Mouse (Mus musculus): ENCODE results near the gene Proz. TPM values are rescaled to one million over a fixed set of nuclear protein-coding genes. Genes with fewer than 3 reads are reported as not detected.

Gene Proz
- polyA plus RNA-seq, 1 experiment from 2014 or later: 0.29 TPM

GRCm38 (mm10) chr8:13120882-13121665, 60.4 kb downstream of the Proz start:
- 80% methylated on average over 7 of the region's 7 CpGs for WGBS

GRCm38 (mm10) chr8:13122887-13123421, 62.2 kb downstream of the Proz start:
- Histone ChIP-seq H3K9me3 (ENCODE audit: low read depth, low read length) (no peaks in the 10 kb centered on the region), H3K27me3 (ENCODE audit: insufficient read depth, low read length) (no peaks in the 10 kb centered on the region), H3K4me3 (ENCODE audit: low read depth, low read length) (no peak overlapping the region), H3K36me3 (ENCODE audit: insufficient read depth) (peaks cover 76% of the 10 kb centered on the region), H3K4me1 (ENCODE audit: insufficient read depth) (no peaks in the 10 kb centered on the region), H3K27ac (ENCODE audit: low read depth) (no peak overlapping the region), H3K9ac (no peak overlapping the region), H3K4me2 (no peak overlapping the region)
- ATAC-seq (ENCODE audit: insufficient read depth) (no peak), DNase-seq (no peak)
- 89% methylated on average over 7 of the region's 7 CpGs for WGBS
- TF ChIP-seq CTCF (IDR thresholded peaks at IDR 0.05; ENCODE audit: low read depth): no peak

More at GRCm38 (mm10) chr8:13120882-13121665, 60.4 kb downstream of the Proz start:
- no peak for ATAC-seq (ENCODE audit: insufficient read depth)
- Histone ChIP-seq H3K9ac (no peak overlapping the region), H3K4me3 (ENCODE audit: low read depth, low read length) (no peak overlapping the region), H3K4me2 (no peak overlapping the region), H3K9me3 (ENCODE audit: low read depth, low read length) (no peaks in the 10 kb centered on the region), H3K4me1 (ENCODE audit: insufficient read depth) (no peaks in the 10 kb centered on the region), H3K27ac (ENCODE audit: low read depth) (no peak overlapping the region), H3K36me3 (ENCODE audit: insufficient read depth) (peaks cover 62% of the 10 kb centered on the region), H3K27me3 (ENCODE audit: insufficient read depth, low read length) (no peaks in the 10 kb centered on the region)
- TF ChIP-seq CTCF (IDR thresholded peaks at IDR 0.05; ENCODE audit: low read depth): no peak
- no peak for DNase-seq

GRCm38 (mm10) chr8:13124897-13125296, 64.2 kb downstream of the Proz start:
- Histone ChIP-seq H3K27me3 (ENCODE audit: insufficient read depth, low read length) (no peaks in the 10 kb centered on the region), H3K27ac (ENCODE audit: low read depth) (no peak overlapping the region), H3K4me3 (ENCODE audit: low read depth, low read length) (no peak overlapping the region), H3K9ac (no peak overlapping the region), H3K9me3 (ENCODE audit: low read depth, low read length) (no peaks in the 10 kb centered on the region), H3K36me3 (ENCODE audit: insufficient read depth) (peaks cover 85% of the 10 kb centered on the region), H3K4me1 (ENCODE audit: insufficient read depth) (no peaks in the 10 kb centered on the region), H3K4me2 (no peak overlapping the region)
- no peak for DNase-seq
- TF ChIP-seq CTCF (IDR thresholded peaks at IDR 0.05; ENCODE audit: low read depth): no peak
- 81% methylated on average over 8 of the region's 8 CpGs for WGBS
- ATAC-seq (ENCODE audit: insufficient read depth): no peak

Other genes with a start within 250 kb of the Proz start
- gene Mcf2l, start 187.1 kb upstream of the Proz start, polyA plus RNA-seq (2014; fragmentation: Nextera tagmentation; extraction: Ambion mirVana): 11.6 and 13.4 TPM in 2 replicates
- 0.09 TPM in 1 of 2 replicates, not detected in the other for gene F7, start 34.9 kb upstream of the Proz start, polyA plus RNA-seq (2014; fragmentation: Nextera tagmentation; extraction: Ambion mirVana)
- 0.88 and 1.1 TPM in 2 replicates for gene F10, start 23.6 kb upstream of the Proz start, polyA plus RNA-seq (2014; fragmentation: Nextera tagmentation; extraction: Ambion mirVana)
- 39.2 and 40.0 TPM in 2 replicates for gene Pcid2, start 44.5 kb downstream of the Proz start, polyA plus RNA-seq (2014; fragmentation: Nextera tagmentation; extraction: Ambion mirVana)
- 93.2 and 98.9 TPM in 2 replicates for gene Cul4a, start 44.7 kb downstream of the Proz start, polyA plus RNA-seq (2014; fragmentation: Nextera tagmentation; extraction: Ambion mirVana)
- 309 and 315 TPM in 2 replicates for gene Lamp1, start 98.2 kb downstream of the Proz start, polyA plus RNA-seq (2014; fragmentation: Nextera tagmentation; extraction: Ambion mirVana)
- gene Grtp1, start 139.7 kb downstream of the Proz start, polyA plus RNA-seq (2014; fragmentation: Nextera tagmentation; extraction: Ambion mirVana): 4.8 and 5.6 TPM in 2 replicates
- 1.6 TPM in 1 of 2 replicates, not detected in the other for gene Adprhl1, start 193.2 kb downstream of the Proz start, polyA plus RNA-seq (2014; fragmentation: Nextera tagmentation; extraction: Ambion mirVana)
- 26.2 TPM in 2 replicates for gene Dcun1d2, start 227.2 kb downstream of the Proz start, polyA plus RNA-seq (2014; fragmentation: Nextera tagmentation; extraction: Ambion mirVana)
- 36.8 and 44.0 TPM in 2 replicates for gene Tmco3, start 227.3 kb downstream of the Proz start, polyA plus RNA-seq (2014; fragmentation: Nextera tagmentation; extraction: Ambion mirVana)

Data from lung, embryonic 14.5 days (tissue).